Mouse (Mus musculus) cerebellum, adult 2 months (tissue): ENCODE data around the gene Gm10135.

Source experiments
- CTCF ChIP-seq: fragments of 200-500 bp; IDR thresholded peaks from 2 replicates; pipeline ENCODE4 v1.5.1; 2011; ENCODE audit warnings: low read depth, mild to moderate bottlenecking, control low read depth, low read length, moderate library complexity, borderline replicate concordance; ENCODE audit not compliant: insufficient read depth
- POLR2A ChIP-seq: fragments of 200-500 bp; IDR thresholded peaks from 2 replicates; pipeline ENCODE4 v1.6.1; 2011; ENCODE audit warnings: low read length, control low read depth, borderline replicate concordance; ENCODE audit not compliant: insufficient read depth

DNA sequence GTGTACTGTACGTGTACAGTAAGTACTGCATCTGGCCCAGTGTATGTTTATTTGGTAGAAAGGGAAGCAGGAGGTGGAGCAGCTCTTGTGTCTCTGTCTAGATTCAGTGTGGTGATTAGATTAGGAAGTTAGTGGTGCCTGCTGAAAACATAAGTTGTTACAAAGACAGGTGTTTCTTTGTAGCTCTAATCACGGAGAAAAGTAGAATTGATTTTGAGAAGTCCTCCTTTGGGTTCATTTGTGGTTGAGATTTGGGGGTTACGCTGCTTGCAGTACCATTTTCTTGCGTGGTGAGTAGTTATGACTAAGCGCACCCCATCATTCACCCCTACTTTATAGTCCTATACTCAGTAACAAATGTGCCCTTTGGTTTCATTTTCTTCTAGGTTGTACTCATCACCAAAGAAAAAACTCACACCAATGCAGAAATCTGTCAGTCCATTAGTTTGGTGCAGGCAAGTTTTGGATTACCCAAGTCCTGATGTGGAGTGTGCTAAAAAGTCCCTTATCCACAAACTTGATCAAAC lies 33.5 kb downstream of the Gm10135 start:
- no peak for TF ChIP-seq CTCF
- no peak for TF ChIP-seq POLR2A
